ENCODE assay signal across 14 mouse cellular contexts in genomic region chr15:59936486-59936885, GRCm38 (mm10).
DNase-seq lines count a peak whose midpoint lies in the region; ATAC-seq and TF ChIP-seq lines count a peak whose summit lies in the region.
"Had no signal": no experiment of that assay in that cellular context is flagged by ENCODE, and none has a peak within 500 bp of the region (broad histone marks: within the 10 kb centered on the region; RNA-seq: fewer than 3 reads in every experiment).

No protein-coding gene starts in this region.

- peak; percentile 9 for DNase-seq in heart, postnatal 4 days
- no peak for DNase-seq in heart, embryonic 10.5 days (ENCODE audit: low spot score)
- peak; percentile 62 for DNase-seq in limb, embryonic 14.5 days (ENCODE audit: low spot score)
- DNase-seq in limb, embryonic 10.5 days (ENCODE audit: low spot score): no peak
- DNase-seq in Muller cell, postnatal 12 days (ENCODE audit: inconsistent ontology term): peak; percentile 69
- DNase-seq in brain, embryonic 14.5 days (ENCODE audit: low read depth): peak; percentile 81
- no peak for DNase-seq in urinary bladder, postnatal 4 days (ENCODE audit: low spot score in 2 of 2)
- DNase-seq in natural killer cell, adult 2 months (ENCODE audit: low spot score in 2 of 2): no peak
- DNase-seq: adrenal gland, postnatal 36 days; cerebellum, adult 11-12 months; kidney, adult 2 months; liver; thymus, adult 2 months had no signal

- H3K4me3 ChIP-seq in heart, embryonic 10.5 days: no peak overlapping the region
- H3K4me3 ChIP-seq in limb, embryonic 14.5 days (replicated peaks; ENCODE audit: low read length): no peak overlapping the region
- H3K4me3 ChIP-seq in limb, embryonic 10.5 days: no peak overlapping the region

- TF ChIP-seq POLR2A in limb, embryonic 14.5 days (IDR thresholded peaks at IDR 0.05; ENCODE audit: borderline replicate concordance, extremely low read depth, insufficient read depth, insufficient read length): no peak
- no peak for TF ChIP-seq POLR2A in brain, embryonic 14.5 days (IDR thresholded peaks at IDR 0.05; ENCODE audit: borderline replicate concordance, extremely low read depth, insufficient read depth, insufficient read length, poor library complexity, severe bottlenecking)

- no peak for TF ChIP-seq CTCF in brain, embryonic 14.5 days (IDR thresholded peaks at IDR 0.05; ENCODE audit: borderline replicate concordance, extremely low read depth, insufficient read depth, insufficient read length)

- 51% methylated on average over 5 of the region's 5 CpGs for WGBS in heart, embryonic 10.5 days
- WGBS in limb, embryonic 14.5 days: 41% methylated on average over 5 of the region's 5 CpGs
- 79% methylated on average over 5 of the region's 5 CpGs for whole genome bisulfite sequencing in limb, embryonic 10.5 days

- no peak for ATAC-seq in limb, embryonic 14.5 days (ENCODE audit: low FRiP score, low read depth)

- no peaks in the 10 kb centered on the region for H3K36me3 ChIP-seq in heart, embryonic 10.5 days
- no peaks in the 10 kb centered on the region for H3K36me3 ChIP-seq in limb, embryonic 14.5 days (ENCODE audit: control insufficient read depth, insufficient read depth, low read length)
- H3K36me3 ChIP-seq in limb, embryonic 10.5 days: no peaks in the 10 kb centered on the region

- H3K27ac ChIP-seq in heart, embryonic 10.5 days: no peak overlapping the region
- no peak overlapping the region for H3K27ac ChIP-seq in limb, embryonic 14.5 days (replicated peaks; ENCODE audit: low read depth, low read length)
- H3K27ac ChIP-seq in limb, embryonic 10.5 days: no peak overlapping the region

- H3K9ac ChIP-seq in limb, embryonic 14.5 days (ENCODE audit: low read depth, low read length, severe bottlenecking): no peak overlapping the region

- no peaks in the 10 kb centered on the region for H3K4me1 ChIP-seq in heart, embryonic 10.5 days
- no peaks in the 10 kb centered on the region for H3K4me1 ChIP-seq in limb, embryonic 14.5 days (ENCODE audit: control insufficient read depth, insufficient read depth, low read length)
- no peaks in the 10 kb centered on the region for H3K4me1 ChIP-seq in limb, embryonic 10.5 days

- no peaks in the 10 kb centered on the region for H3K9me3 ChIP-seq in heart, embryonic 10.5 days
- no peaks in the 10 kb centered on the region for H3K9me3 ChIP-seq in limb, embryonic 14.5 days (ENCODE audit: control insufficient read depth, low read length)
- no peaks in the 10 kb centered on the region for H3K9me3 ChIP-seq in limb, embryonic 10.5 days (replicated peaks)

- no peaks in the 10 kb centered on the region for H3K27me3 ChIP-seq in heart, embryonic 10.5 days (ENCODE audit: insufficient read depth, poor library complexity, severe bottlenecking)
- no peaks in the 10 kb centered on the region for H3K27me3 ChIP-seq in limb, embryonic 14.5 days (ENCODE audit: control insufficient read depth, insufficient read depth, low read length)
- H3K27me3 ChIP-seq in limb, embryonic 10.5 days (ENCODE audit: low read depth, poor library complexity, severe bottlenecking): no peaks in the 10 kb centered on the region

- H3K4me2 ChIP-seq in limb, embryonic 14.5 days (replicated peaks; ENCODE audit: low read depth, low read length, severe bottlenecking): no peak overlapping the region
- H3K4me2 ChIP-seq: heart, embryonic 11.5 days had no signal

Comparison
In these comparisons a context has a peak if more than half of its experiments do, and no peak if none do; other contexts are left out.
1. DNase-seq: peak in heart, postnatal 4 days (single experiment), limb, embryonic 14.5 days (single experiment), Muller cell, postnatal 12 days (single experiment) and brain, embryonic 14.5 days (single experiment); none in heart, embryonic 10.5 days (single experiment), limb, embryonic 10.5 days (single experiment), urinary bladder, postnatal 4 days (0 of 2) and natural killer cell, adult 2 months (0 of 2).